Mouse (Mus musculus): ENCODE measurements around the gene Shld2.
"Not testable (repeated sequence)": the region's sequence is repeated elsewhere in the genome, so short reads cannot be mapped to it uniquely, and the experiment has no call there.

Gene Shld2

GRCm38 (mm10) chr14:34288396-34288795 lies 21.9 kb downstream of the Shld2 start:
- DNase-seq (ENCODE audit: extremely low spot score, low read depth, low spot score), result no peak

DNA sequence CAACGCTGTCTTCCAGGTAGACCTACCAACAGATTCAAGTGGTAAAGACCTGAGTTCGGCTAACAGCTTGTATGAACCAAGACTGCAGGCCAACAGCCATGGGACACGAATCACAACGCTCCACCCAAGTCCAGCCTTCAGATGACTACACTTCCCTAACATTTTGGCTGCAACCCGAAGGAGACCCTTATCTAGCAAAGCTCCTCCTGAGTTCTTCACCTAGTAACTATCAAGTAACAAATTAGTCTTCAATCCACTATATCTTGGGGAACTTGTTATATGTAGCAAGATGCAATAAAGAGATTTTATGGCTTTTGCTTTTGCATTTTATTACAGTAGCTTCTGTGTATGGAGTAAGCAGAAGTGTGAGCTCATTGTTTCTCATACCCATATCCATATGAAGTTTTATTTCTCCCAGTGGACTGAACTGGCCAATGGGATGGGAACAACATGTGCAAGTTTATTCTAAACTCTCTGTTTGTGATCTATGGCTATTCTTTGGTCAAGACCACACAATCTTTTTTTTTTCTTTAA lies 28.5 kb downstream of the Shld2 start:
- DNase-seq (ENCODE audit: extremely low spot score, low read depth, low spot score), result no peak

GRCm38 (mm10) chr14:34280798-34281197 lies 29.5 kb downstream of the Shld2 start:
- DNase-seq (ENCODE audit: extremely low spot score, low read depth, low spot score), result no peak

DNA sequence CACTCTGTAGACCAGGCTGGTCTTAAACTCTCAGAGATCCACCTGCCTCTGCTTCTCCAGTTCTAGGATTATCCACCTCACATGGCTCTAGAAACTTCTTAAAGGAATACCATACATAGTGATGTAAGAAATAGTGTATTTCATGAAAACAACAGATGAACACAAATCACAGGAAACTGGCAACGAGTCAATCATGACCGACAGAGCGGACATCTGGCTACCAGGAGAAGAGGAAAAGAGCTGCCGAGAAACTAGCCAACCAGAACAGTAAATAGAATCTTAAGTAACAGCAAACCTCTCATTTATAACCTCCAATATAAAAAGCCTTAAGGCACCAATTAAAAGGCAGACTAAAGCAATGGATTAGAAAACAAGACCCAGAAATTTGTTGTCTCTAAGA lies 30.6 kb downstream of the Shld2 start:
- DNase-seq (ENCODE audit: extremely low spot score, low read depth, low spot score), result no peak

DNA sequence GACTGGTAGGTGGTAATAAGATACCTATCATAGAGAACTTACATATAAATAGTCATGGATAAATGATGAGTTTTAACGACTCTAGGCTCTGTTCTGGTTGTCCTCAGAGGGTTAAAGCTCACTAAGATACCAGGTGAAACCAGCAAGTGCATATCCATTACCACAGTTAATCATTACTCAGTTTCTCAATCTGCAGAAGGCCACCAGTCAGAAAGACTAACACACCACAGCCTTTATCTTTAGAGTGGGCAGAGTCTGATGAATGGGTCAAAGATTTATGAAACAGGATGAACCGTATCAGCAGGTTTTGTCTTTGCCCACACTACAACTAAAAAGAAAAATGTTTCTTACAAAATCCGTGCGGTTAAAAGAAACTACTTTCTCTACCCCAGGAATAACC lies 35.1 kb downstream of the Shld2 start:
- DNase-seq (ENCODE audit: extremely low spot score, low read depth, low spot score), result no peak

DNA sequence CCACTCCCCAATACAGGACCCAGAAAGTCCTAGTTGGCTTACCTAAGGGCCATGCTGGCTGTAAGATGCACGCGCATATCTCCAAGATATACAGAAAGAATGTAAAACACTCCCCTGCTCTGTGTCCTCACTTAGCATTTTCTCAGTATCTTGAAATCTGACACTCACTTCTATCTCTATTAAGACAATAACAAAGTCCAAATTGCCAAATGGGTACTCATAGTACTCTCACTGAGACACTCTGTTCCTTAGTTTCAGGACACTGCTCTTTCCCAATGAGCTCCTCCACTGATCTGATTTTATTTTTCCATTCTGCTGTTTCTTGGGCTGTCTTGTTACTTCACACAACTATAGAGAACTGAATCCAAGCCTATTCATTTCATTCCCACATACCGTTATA lies 36.2 kb downstream of the Shld2 start:
- DNase-seq (ENCODE audit: extremely low spot score, low read depth, low spot score), result no peak

GRCm38 (mm10) chr14:34273280-34273679 lies 37.0 kb downstream of the Shld2 start:
- peak; percentile 1 for DNase-seq (ENCODE audit: extremely low spot score, low read depth, low spot score)

DNA sequence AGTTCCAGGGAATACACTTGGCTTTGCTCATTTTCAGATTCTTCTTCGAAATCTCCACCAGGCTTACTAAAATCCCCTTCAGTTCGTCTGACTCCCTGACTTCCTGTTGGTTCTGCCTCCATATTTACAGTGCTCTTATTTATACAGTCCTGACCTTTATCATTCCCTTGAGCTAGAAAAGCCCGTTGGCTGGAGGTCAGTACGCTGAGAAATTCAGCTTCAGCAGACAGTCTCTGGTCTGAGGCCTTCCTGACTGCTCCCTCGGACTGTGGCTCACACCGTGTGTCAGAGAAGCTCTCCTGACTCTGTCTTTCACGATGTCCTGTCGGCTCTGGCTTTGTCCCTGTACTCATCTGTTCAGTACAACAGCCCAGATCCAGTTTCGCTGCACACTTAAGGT lies 42.2 kb downstream of the Shld2 start:
- no peak for DNase-seq (ENCODE audit: extremely low spot score, low read depth, low spot score)

DNA sequence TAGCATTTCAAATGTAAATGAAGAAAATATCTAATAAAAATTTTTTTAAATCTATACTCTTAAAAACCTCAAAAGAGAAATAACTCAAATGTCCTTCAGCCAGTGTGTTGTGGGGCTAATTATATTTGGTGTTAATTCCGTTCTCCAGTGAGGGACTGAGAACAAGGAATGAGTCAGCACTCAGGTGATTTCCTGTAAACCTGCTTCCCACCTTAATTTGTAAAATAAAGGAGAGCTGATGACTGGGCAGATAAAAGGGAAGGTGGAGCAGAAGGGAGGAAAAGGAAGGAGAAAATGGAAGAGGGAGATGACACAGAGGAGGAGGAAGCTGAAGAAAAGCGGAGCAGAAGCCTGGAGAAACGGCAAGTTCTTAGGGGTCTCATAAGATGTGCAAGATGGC lies 51.8 kb downstream of the Shld2 start:
- DNase-seq (ENCODE audit: extremely low spot score, low read depth, low spot score), result not testable (repeated sequence)

DNA sequence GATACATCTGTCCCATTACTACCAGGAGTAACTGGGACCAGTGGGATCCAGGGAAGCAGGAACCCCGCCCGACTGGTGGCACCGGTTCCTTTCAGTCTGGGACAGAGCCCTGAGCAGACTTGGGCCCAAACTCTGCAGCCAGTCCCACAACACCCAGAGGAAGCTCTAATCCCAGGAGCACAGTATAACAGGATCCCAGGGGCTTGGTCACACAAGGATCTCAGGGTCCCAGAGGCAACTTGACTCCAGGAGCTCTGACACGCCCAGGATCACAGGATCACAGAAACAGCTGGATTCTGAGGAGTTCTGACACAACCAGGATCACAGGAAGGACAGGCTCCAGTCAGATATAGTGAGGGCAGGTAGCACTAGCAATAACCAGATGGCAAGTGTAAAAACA lies 57.0 kb downstream of the Shld2 start:
- DNase-seq (ENCODE audit: extremely low spot score, low read depth, low spot score), result no peak

DNA sequence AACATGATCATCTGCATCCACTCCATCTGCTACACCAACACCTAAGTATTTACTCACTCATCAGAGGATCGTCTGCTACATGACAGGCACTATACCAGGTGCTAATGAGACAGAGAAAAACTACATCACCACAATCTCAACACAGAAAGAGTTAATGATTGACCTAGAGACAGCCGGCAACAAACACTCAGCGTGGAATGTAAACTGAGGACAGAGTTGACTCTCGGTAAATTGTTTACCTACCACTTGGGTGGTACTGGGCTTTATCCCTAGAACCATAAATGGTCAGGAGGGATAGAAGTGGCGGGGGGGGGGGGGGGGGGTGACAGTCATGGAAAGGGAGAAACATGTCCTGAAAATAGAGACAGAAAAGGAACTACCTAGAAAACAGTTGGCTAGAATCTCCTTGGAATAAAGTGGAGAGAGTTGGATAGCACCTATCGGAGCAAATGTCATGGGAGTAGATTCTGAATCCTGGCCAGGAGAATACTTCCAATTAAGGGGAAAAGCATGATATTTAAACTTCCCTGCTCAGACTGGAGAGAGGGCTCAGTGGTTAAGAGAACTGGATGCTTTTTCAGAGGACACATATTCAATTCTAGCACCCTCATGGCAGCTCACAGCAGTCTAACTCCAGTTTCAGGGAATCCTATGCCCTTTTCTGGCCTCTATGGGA lies 57.7 kb downstream of the Shld2 start:
- no peak for DNase-seq (ENCODE audit: extremely low spot score, low read depth, low spot score)

GRCm38 (mm10) chr14:34240676-34241075 lies 69.6 kb downstream of the Shld2 start:
- no peak for DNase-seq (ENCODE audit: extremely low spot score, low read depth, low spot score)

DNA sequence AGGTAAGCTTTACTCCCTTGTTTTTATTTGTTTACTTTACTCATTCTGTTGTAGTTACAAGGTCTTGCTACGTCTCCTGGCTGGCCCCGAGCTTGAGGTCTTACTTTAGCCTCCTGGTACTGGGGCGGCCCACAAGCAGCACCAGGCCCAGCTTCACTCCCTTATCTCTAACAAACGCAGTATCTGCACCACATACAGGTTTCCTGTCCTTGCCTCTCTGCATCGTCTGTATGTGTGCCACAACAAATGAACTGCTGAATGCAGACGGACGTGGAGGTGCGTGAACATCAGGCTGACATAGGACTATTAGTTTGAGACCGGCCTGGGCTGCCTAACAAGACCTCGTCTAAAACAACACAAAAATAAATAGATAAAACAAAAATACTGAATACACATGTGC lies 70.0 kb downstream of the Shld2 start:
- DNase-seq (ENCODE audit: extremely low spot score, low read depth, low spot score), result no peak

GRCm38 (mm10) chr14:34234630-34235380 lies 75.5 kb downstream of the Shld2 start:
- peak; percentile 22 for DNase-seq (ENCODE audit: extremely low spot score, low read depth, low spot score)

GRCm38 (mm10) chr14:34233846-34234245 lies 76.4 kb downstream of the Shld2 start:
- no peak for DNase-seq (ENCODE audit: extremely low spot score, low read depth, low spot score)

GRCm38 (mm10) chr14:34232866-34233680 lies 77.2 kb downstream of the Shld2 start:
- no peak for DNase-seq (ENCODE audit: extremely low spot score, low read depth, low spot score)

GRCm38 (mm10) chr14:34232340-34232739 lies 78.0 kb downstream of the Shld2 start:
- DNase-seq (ENCODE audit: extremely low spot score, low read depth, low spot score), result no peak

DNA sequence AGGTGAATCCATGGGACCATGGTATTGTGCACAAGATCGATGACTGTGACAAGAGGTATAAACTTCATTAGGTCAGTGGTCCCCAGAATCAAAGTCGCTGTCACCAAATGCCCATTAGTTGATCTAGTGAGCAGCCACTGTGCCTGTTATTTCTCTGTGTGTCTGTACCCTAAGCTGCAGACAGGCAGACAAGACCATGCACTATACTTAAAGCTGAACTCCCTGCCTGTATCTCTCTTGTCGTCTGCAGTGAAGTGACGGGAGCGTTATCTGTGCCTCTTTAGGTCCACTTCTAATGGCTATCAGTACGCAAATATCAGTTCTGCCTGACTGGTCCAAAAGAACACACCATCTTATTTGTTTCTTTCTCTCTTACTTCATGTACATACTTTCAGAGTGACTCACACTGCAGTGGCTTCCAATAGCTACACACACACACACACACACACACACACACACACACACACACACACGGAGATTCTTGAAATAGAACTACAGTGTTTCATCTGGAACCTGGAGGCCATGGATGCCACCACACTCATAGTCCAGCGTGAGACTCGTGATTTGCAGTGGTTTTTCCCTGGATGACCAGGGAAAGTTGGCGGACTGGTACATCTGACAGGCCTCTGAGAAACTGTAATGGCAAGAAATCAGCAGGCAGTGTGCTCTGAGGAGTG lies 81.3 kb downstream of the Shld2 start:
- no peak for DNase-seq (ENCODE audit: extremely low spot score, low read depth, low spot score)

GRCm38 (mm10) chr14:34227981-34228380 lies 82.3 kb downstream of the Shld2 start:
- DNase-seq (ENCODE audit: extremely low spot score, low read depth, low spot score), result no peak

GRCm38 (mm10) chr14:34226566-34226965 lies 83.7 kb downstream of the Shld2 start:
- no peak for DNase-seq (ENCODE audit: extremely low spot score, low read depth, low spot score)

- DNase-seq (ENCODE audit: extremely low spot score, low read depth, low spot score), result no peak
Observed at GRCm38 (mm10) chr14:34225986-34226385, 84.3 kb downstream of the Shld2 start.

Data from hindlimb bud, embryonic 11.5 days (tissue).